Mouse (Mus musculus) gastrocnemius, postnatal 4 days (tissue): ENCODE results near the gene Cabp2. TPM values are rescaled to one million over a fixed set of nuclear protein-coding genes. Genes with fewer than 3 reads are reported as not detected.

ENCODE experiments used
- DNase-seq, 2 experiments: peaks; one replicate each; pipeline ENCODE4 v3.0.0; 2021 to 2022; ENCODE audit warnings: low spot score in 2 of 2, mixed read lengths in 2 of 2
- total RNA-seq, 2 experiments: library from RNA; stranded (reverse); gene quantifications; 2 replicates each; pipeline ENCODE4 v1.2.3; 2021

The Cabp2 gene
- total RNA-seq, 2 experiments from 2014 or later, result not detected

GRCm38 (mm10) chr19:4080511-4081009 lies 818 bp upstream of the Cabp2 start:
- DNase-seq, result peak in 1 of 2 experiments; percentile 6

- no peak for DNase-seq
These were observed 1.0 kb downstream of the Cabp2 start for GRCm38 (mm10) chr19:4082219-4082965.

GRCm38 (mm10) chr19:4083316-4083715 lies 1.9 kb downstream of the Cabp2 start:
- DNase-seq, result no peak

GRCm38 (mm10) chr19:4083826-4084225 lies 2.4 kb downstream of the Cabp2 start:
- DNase-seq, result no peak

- DNase-seq, result no peak
These were observed 3.6 kb downstream of the Cabp2 start for GRCm38 (mm10) chr19:4084984-4085383.

GRCm38 (mm10) chr19:4086156-4086555 lies 4.8 kb downstream of the Cabp2 start:
- no peak for DNase-seq

- DNase-seq, result no peak
These were observed 5.7 kb downstream of the Cabp2 start for GRCm38 (mm10) chr19:4087090-4087489.

GRCm38 (mm10) chr19:4088146-4088545 lies 6.8 kb downstream of the Cabp2 start:
- DNase-seq, result no peak

- no peak for DNase-seq
These were observed 7.8 kb downstream of the Cabp2 start for GRCm38 (mm10) chr19:4089128-4089527.

- DNase-seq, result no peak
These were observed 9.1 kb downstream of the Cabp2 start for GRCm38 (mm10) chr19:4090446-4090845.

GRCm38 (mm10) chr19:4091383-4091782 lies 10.0 kb downstream of the Cabp2 start:
- DNase-seq, result no peak

GRCm38 (mm10) chr19:4092750-4093149 lies 11.4 kb downstream of the Cabp2 start:
- DNase-seq, result no peak

GRCm38 (mm10) chr19:4093772-4094171 lies 12.4 kb downstream of the Cabp2 start:
- no peak for DNase-seq

- no peak for DNase-seq
These were observed 13.0 kb downstream of the Cabp2 start for GRCm38 (mm10) chr19:4094348-4094747.

GRCm38 (mm10) chr19:4094774-4095303 lies 13.5 kb downstream of the Cabp2 start:
- DNase-seq, result no peak

GRCm38 (mm10) chr19:4095802-4096201 lies 14.4 kb downstream of the Cabp2 start:
- no peak for DNase-seq

GRCm38 (mm10) chr19:4096642-4097440 lies 15.5 kb downstream of the Cabp2 start, which contains the start of gene Cdk2ap2:
Cdk2ap2 (plus strand) TSS chr19:4097182.
- DNase-seq, result peak; percentile 98

- peak in 1 of 2 experiments; percentile 75 for DNase-seq
These were observed 16.1 kb downstream of the Cabp2 start for GRCm38 (mm10) chr19:4097441-4097825.

GRCm38 (mm10) chr19:4098426-4098825 lies 17.0 kb downstream of the Cabp2 start:
- DNase-seq, result no peak

- peak; percentile 84 to 93 for DNase-seq
These were observed 17.7 kb downstream of the Cabp2 start for GRCm38 (mm10) chr19:4099056-4099455.

- DNase-seq, result peak; percentile 59 to 69
These were observed 18.7 kb downstream of the Cabp2 start, which contains the start of gene Pitpnm1 for GRCm38 (mm10) chr19:4099837-4100717. Pitpnm1 (plus strand) TSS chr19:4099998.
